Mouse (Mus musculus) cortical plate, adult 2 months (tissue): ENCODE results near the gene Ptafr.

Source experiments
- CTCF ChIP-seq: fragments of 200-500 bp; IDR thresholded peaks from 2 replicates; pipeline ENCODE4 v1.5.1; 2011; ENCODE audit warnings: mild to moderate bottlenecking, control low read depth, low read length; ENCODE audit not compliant: insufficient read depth; ENCODE audit errors: extremely low read depth
- POLR2A ChIP-seq: fragments of 200-500 bp; IDR thresholded peaks from 2 replicates; pipeline ENCODE4 v1.6.1; 2011; ENCODE audit warnings: mild to moderate bottlenecking, low read length, control low read depth; ENCODE audit not compliant: insufficient read depth; ENCODE audit errors: extremely low read depth

DNA sequence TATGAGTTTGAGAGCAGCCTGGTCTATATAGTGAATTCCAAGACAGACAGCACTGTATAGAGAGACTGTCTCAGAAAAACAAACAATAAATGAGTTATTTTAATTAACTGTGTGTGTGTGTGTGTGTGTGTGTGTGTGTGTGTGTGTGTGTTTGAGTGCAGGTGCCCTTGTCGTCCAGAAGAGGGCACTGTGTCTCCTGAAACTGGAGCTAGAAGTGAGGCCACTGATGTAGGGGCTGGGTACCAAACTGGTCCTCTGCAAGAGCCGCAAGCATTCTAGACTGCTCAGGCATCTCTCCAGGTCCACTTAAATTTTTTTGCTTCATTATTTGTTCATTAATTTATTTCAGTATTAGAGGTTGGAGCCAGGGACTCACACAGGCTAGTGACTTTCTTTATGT lies 35.0 kb downstream of the Ptafr start:
- TF ChIP-seq CTCF = no peak
- no peak for TF ChIP-seq POLR2A
